Mouse (Mus musculus) CD4-positive, CD25-positive, alpha-beta regulatory T cell, adult 2 months (primary cell): ENCODE measurements around the gene Kcnt2.

Experiments
- DNase-seq: peaks from one replicate; pipeline ENCODE4 v3.0.0-alpha.2; 2012; ENCODE audit warnings: low read depth, low spot score

Gene Kcnt2

GRCm38 (mm10) chr1:140492237-140492636, 246.3 kb downstream of the Kcnt2 start:
- no peak for DNase-seq

- no peak for DNase-seq
Observed at GRCm38 (mm10) chr1:140513451-140513850, 267.5 kb downstream of the Kcnt2 start.

GRCm38 (mm10) chr1:140531285-140531908, 285.4 kb downstream of the Kcnt2 start:
- DNase-seq, result no peak

GRCm38 (mm10) chr1:140534849-140535248, 288.9 kb downstream of the Kcnt2 start:
- DNase-seq, result no peak

GRCm38 (mm10) chr1:140542066-140542465, 296.1 kb downstream of the Kcnt2 start:
- DNase-seq, result no peak

GRCm38 (mm10) chr1:140548711-140549110, 302.8 kb downstream of the Kcnt2 start:
- no peak for DNase-seq

- DNase-seq, result no peak
Observed at GRCm38 (mm10) chr1:140560801-140561200, 314.8 kb downstream of the Kcnt2 start.

- no peak for DNase-seq
Observed at GRCm38 (mm10) chr1:140572141-140572540, 326.2 kb downstream of the Kcnt2 start.

GRCm38 (mm10) chr1:140578607-140579006, 332.6 kb downstream of the Kcnt2 start:
- no peak for DNase-seq

GRCm38 (mm10) chr1:140588302-140588701, 342.3 kb downstream of the Kcnt2 start:
- DNase-seq, result no peak

GRCm38 (mm10) chr1:140608765-140609297, 362.9 kb downstream of the Kcnt2 start:
- DNase-seq, result no peak

GRCm38 (mm10) chr1:140613101-140613500, 367.1 kb downstream of the Kcnt2 start:
- DNase-seq, result no peak

GRCm38 (mm10) chr1:140614840-140615239, 368.9 kb downstream of the Kcnt2 start:
- DNase-seq, result no peak

GRCm38 (mm10) chr1:140618164-140618563, 372.2 kb downstream of the Kcnt2 start:
- no peak for DNase-seq

GRCm38 (mm10) chr1:140624918-140625317, 379.0 kb downstream of the Kcnt2 start:
- DNase-seq, result no peak

- DNase-seq, result no peak
Observed at GRCm38 (mm10) chr1:140659607-140660340, 413.8 kb downstream of the Kcnt2 start.

- no peak for DNase-seq
Observed at GRCm38 (mm10) chr1:140660751-140661403, 414.9 kb downstream of the Kcnt2 start.

GRCm38 (mm10) chr1:140661404-140661787, 415.4 kb downstream of the Kcnt2 start:
- no peak for DNase-seq
